Mouse (Mus musculus): ENCODE results near the gene Myzap. TPM values are rescaled to one million over a fixed set of nuclear protein-coding genes. Genes with fewer than 3 reads are reported as not detected.

The Myzap gene
- 5.2 and 6.7 TPM in 2 replicates for polyA plus RNA-seq (2015; fragmentation: Nextera tagmentation; extraction: Ambion mirVana)

- peaks cover 25% of the 10 kb centered on the region for H3K27me3 ChIP-seq
- H3K36me3 ChIP-seq: no peaks in the 10 kb centered on the region
- H3K4me1 ChIP-seq (replicated peaks): peaks cover 13% of the 10 kb centered on the region
- peak; percentile 91 for ATAC-seq (ENCODE audit: low read depth)
- 2% methylated on average over 28 of the region's 29 CpGs for WGBS
- H3K4me3 ChIP-seq: peak within 1 kb of the TSS; percentile 51
- peak within 1 kb of the TSS; percentile 70 for H3K9ac ChIP-seq
- H3K27ac ChIP-seq (replicated peaks): no peak within 1 kb of the TSS
- peak within 1 kb of the TSS; percentile 90 for H3K4me2 ChIP-seq
- no peaks in the 10 kb centered on the region for H3K9me3 ChIP-seq
These were observed at the start of gene Myzap for GRCm38 (mm10) chr9:71591938-71592548. Myzap (minus strand) TSS chr9:71592360.

GRCm38 (mm10) chr9:71640361-71640927 lies 48.3 kb upstream of the Myzap start:
- H3K4me2 ChIP-seq: no peak overlapping the region
- ATAC-seq (ENCODE audit: low read depth): no peak
- peaks cover 18% of the 10 kb centered on the region for H3K4me1 ChIP-seq (replicated peaks)
- WGBS: 71% methylated on average over 4 of the region's 4 CpGs
- H3K9me3 ChIP-seq: no peaks in the 10 kb centered on the region
- H3K36me3 ChIP-seq: no peaks in the 10 kb centered on the region
- no peak overlapping the region for H3K27ac ChIP-seq (replicated peaks)
- H3K4me3 ChIP-seq: no peak overlapping the region
- no peak overlapping the region for H3K9ac ChIP-seq
- H3K27me3 ChIP-seq: no peaks in the 10 kb centered on the region

- Histone ChIP-seq H3K4me3 (no peak overlapping the region), H3K4me1 (replicated peaks) (peaks cover 18% of the 10 kb centered on the region), H3K36me3 (no peaks in the 10 kb centered on the region), H3K27ac (replicated peaks) (no peak overlapping the region), H3K4me2 (no peak overlapping the region), H3K9ac (no peak overlapping the region), H3K9me3 (no peaks in the 10 kb centered on the region), H3K27me3 (no peaks in the 10 kb centered on the region)
- 72% methylated on average over 11 of the region's 11 CpGs for WGBS
- ATAC-seq (ENCODE audit: low read depth): no peak
These were observed 46.0 kb upstream of the Myzap start for GRCm38 (mm10) chr9:71638198-71638597.

GRCm38 (mm10) chr9:71636854-71637253 lies 44.7 kb upstream of the Myzap start:
- peak; percentile 74 for ATAC-seq (ENCODE audit: low read depth)
- H3K9ac ChIP-seq: no peak overlapping the region
- 63% methylated on average over 1 of the region's 1 CpGs for WGBS
- H3K9me3 ChIP-seq: no peaks in the 10 kb centered on the region
- H3K36me3 ChIP-seq: no peaks in the 10 kb centered on the region
- peaks cover 18% of the 10 kb centered on the region for H3K4me1 ChIP-seq (replicated peaks)
- peak overlapping the region; percentile 34; the same call in 1 of the 2 replicates for H3K27ac ChIP-seq (replicated peaks)
- H3K27me3 ChIP-seq: no peaks in the 10 kb centered on the region
- no peak overlapping the region for H3K4me3 ChIP-seq
- no peak overlapping the region for H3K4me2 ChIP-seq

GRCm38 (mm10) chr9:71635627-71636026 lies 43.5 kb upstream of the Myzap start:
- no peak overlapping the region for H3K27ac ChIP-seq (replicated peaks)
- ATAC-seq (ENCODE audit: low read depth): no peak
- H3K4me2 ChIP-seq: no peak overlapping the region
- no peak overlapping the region for H3K4me3 ChIP-seq
- H3K9ac ChIP-seq: no peak overlapping the region
- H3K36me3 ChIP-seq: no peaks in the 10 kb centered on the region
- WGBS: 71% methylated on average over 1 of the region's 1 CpGs
- H3K4me1 ChIP-seq (replicated peaks): peaks cover 18% of the 10 kb centered on the region
- no peaks in the 10 kb centered on the region for H3K9me3 ChIP-seq
- H3K27me3 ChIP-seq: no peaks in the 10 kb centered on the region

GRCm38 (mm10) chr9:71634916-71635315 lies 42.8 kb upstream of the Myzap start:
- no peak overlapping the region for H3K4me3 ChIP-seq
- WGBS: 80% methylated on average over 2 of the region's 2 CpGs

GRCm38 (mm10) chr9:71628921-71629320 lies 36.8 kb upstream of the Myzap start:
- Histone ChIP-seq H3K4me2 (no peak overlapping the region), H3K4me3 (no peak overlapping the region)
- 57% methylated on average over 6 of the region's 6 CpGs for WGBS

More at GRCm38 (mm10) chr9:71634916-71635315, 42.8 kb upstream of the Myzap start:
- Histone ChIP-seq H3K27me3 (no peaks in the 10 kb centered on the region), H3K9me3 (no peaks in the 10 kb centered on the region), H3K4me2 (no peak overlapping the region), H3K27ac (replicated peaks) (no peak overlapping the region), H3K4me1 (replicated peaks) (peaks cover 18% of the 10 kb centered on the region), H3K9ac (no peak overlapping the region), H3K36me3 (no peaks in the 10 kb centered on the region)
- no peak for ATAC-seq (ENCODE audit: low read depth)

GRCm38 (mm10) chr9:71628286-71628685 lies 36.1 kb upstream of the Myzap start:
- Histone ChIP-seq H3K4me2 (no peak overlapping the region), H3K4me1 (replicated peaks) (no peaks in the 10 kb centered on the region), H3K36me3 (no peaks in the 10 kb centered on the region), H3K9ac (no peak overlapping the region), H3K4me3 (no peak overlapping the region), H3K9me3 (no peaks in the 10 kb centered on the region), H3K27me3 (no peaks in the 10 kb centered on the region), H3K27ac (replicated peaks) (no peak overlapping the region)
- WGBS: 77% methylated on average over 6 of the region's 6 CpGs
- no peak for ATAC-seq (ENCODE audit: low read depth)

More at GRCm38 (mm10) chr9:71628921-71629320, 36.8 kb upstream of the Myzap start:
- no peak overlapping the region for H3K9ac ChIP-seq
- H3K36me3 ChIP-seq: no peaks in the 10 kb centered on the region
- H3K27me3 ChIP-seq: no peaks in the 10 kb centered on the region
- H3K9me3 ChIP-seq: no peaks in the 10 kb centered on the region
- no peak for ATAC-seq (ENCODE audit: low read depth)
- H3K4me1 ChIP-seq (replicated peaks): no peaks in the 10 kb centered on the region
- H3K27ac ChIP-seq (replicated peaks): no peak overlapping the region

GRCm38 (mm10) chr9:71625961-71626360 lies 33.8 kb upstream of the Myzap start:
- H3K4me1 ChIP-seq (replicated peaks): no peaks in the 10 kb centered on the region
- no peak overlapping the region for H3K27ac ChIP-seq (replicated peaks)
- H3K4me3 ChIP-seq: no peak overlapping the region
- no peaks in the 10 kb centered on the region for H3K9me3 ChIP-seq
- no peak for ATAC-seq (ENCODE audit: low read depth)
- H3K27me3 ChIP-seq: no peaks in the 10 kb centered on the region
- no peak overlapping the region for H3K9ac ChIP-seq
- WGBS: 82% methylated on average over 6 of the region's 6 CpGs
- H3K36me3 ChIP-seq: no peaks in the 10 kb centered on the region
- H3K4me2 ChIP-seq: no peak overlapping the region

GRCm38 (mm10) chr9:71624793-71625495 lies 32.8 kb upstream of the Myzap start:
- WGBS: 49% methylated on average over 10 of the region's 10 CpGs
- Histone ChIP-seq H3K36me3 (no peaks in the 10 kb centered on the region), H3K27me3 (no peaks in the 10 kb centered on the region), H3K4me3 (no peak overlapping the region), H3K27ac (replicated peaks) (no peak overlapping the region), H3K9me3 (no peaks in the 10 kb centered on the region), H3K9ac (no peak overlapping the region), H3K4me1 (replicated peaks) (no peaks in the 10 kb centered on the region), H3K4me2 (no peak overlapping the region)
- no peak for ATAC-seq (ENCODE audit: low read depth)

GRCm38 (mm10) chr9:71623871-71624569 lies 31.9 kb upstream of the Myzap start:
- peak; percentile 75; the same call in 1 of the 2 replicates for ATAC-seq (ENCODE audit: low read depth)
- Histone ChIP-seq H3K27me3 (no peaks in the 10 kb centered on the region), H3K4me2 (no peak overlapping the region), H3K9ac (no peak overlapping the region), H3K9me3 (no peaks in the 10 kb centered on the region), H3K4me3 (no peak overlapping the region), H3K4me1 (replicated peaks) (no peaks in the 10 kb centered on the region), H3K27ac (replicated peaks) (no peak overlapping the region), H3K36me3 (no peaks in the 10 kb centered on the region)
- 31% methylated on average over 4 of the region's 4 CpGs for WGBS

- Histone ChIP-seq H3K9ac (no peak overlapping the region), H3K4me1 (replicated peaks) (no peaks in the 10 kb centered on the region), H3K4me2 (no peak overlapping the region), H3K4me3 (no peak overlapping the region), H3K36me3 (no peaks in the 10 kb centered on the region), H3K27me3 (no peaks in the 10 kb centered on the region), H3K27ac (replicated peaks) (no peak overlapping the region), H3K9me3 (no peaks in the 10 kb centered on the region)
- WGBS: 66% methylated on average over 3 of the region's 3 CpGs
- no peak for ATAC-seq (ENCODE audit: low read depth)
These were observed 30.4 kb upstream of the Myzap start for GRCm38 (mm10) chr9:71622593-71622992.

All from neural tube, embryonic 13.5 days (tissue).